ENCODE assay signal across 9 mouse cellular contexts in the genomic region with DNA sequence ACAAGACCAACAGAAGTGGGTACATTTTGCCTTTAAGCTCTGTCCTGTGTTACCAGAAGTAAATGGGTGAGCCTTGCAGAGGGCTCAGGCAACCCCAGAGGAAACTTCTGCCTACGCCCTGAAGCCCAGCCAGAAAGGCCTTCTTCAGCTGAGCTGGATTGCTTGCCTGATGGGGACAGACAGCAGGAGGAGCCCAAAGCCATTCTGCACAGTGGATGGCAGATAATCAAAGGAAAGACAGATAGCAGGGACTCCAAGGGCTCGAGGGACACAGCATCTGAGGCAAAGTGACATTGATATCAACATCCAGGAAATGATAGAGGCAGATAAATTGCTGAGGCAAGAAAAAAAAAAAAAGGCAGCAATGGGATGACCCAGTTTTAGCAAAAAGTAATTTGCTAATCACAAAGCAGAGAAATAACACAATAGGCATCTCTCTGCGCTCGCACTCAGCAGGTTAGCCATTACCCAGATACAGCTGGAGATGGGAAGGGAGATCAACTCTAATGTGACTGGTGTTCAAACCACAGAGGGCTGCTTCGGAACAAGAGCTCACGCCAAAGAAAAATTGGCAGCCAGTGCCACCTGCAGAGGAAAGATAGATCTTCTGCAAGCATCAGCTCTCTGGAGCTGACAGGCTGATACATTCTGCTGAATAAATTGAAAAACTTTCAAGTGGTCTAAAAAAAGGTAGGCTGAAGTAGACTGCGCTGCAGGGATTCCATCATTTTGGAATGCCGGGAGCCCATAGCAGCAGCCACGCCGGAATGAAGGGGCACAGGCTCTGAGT.
DNase-seq lines count a peak whose midpoint lies in the region; ATAC-seq lines count a peak whose summit lies in the region.
"Had no signal": no experiment of that assay in that cellular context is flagged by ENCODE, and none has a peak within 500 bp of the region (broad histone marks: within the 10 kb centered on the region; RNA-seq: fewer than 3 reads in every experiment).

No protein-coding gene starts in this region.

- no peak overlapping the region for H3K4me2 ChIP-seq in forebrain, embryonic 14.5 days (ENCODE audit: low read length)
- no peak overlapping the region for H3K4me2 ChIP-seq in forebrain, embryonic 11.5 days (ENCODE audit: low read depth, low read length, severe bottlenecking)
- H3K4me2 ChIP-seq in neural tube, embryonic 15.5 days = peak overlapping the region; percentile 20
- H3K4me2 ChIP-seq: heart, embryonic 13.5 days had no signal

- no peaks in the 10 kb centered on the region for H3K9me3 ChIP-seq in forebrain, embryonic 14.5 days (replicated peaks; ENCODE audit: control insufficient read depth, low read length)
- H3K9me3 ChIP-seq in forebrain, embryonic 11.5 days (ENCODE audit: control insufficient read depth, low read length) = no peaks in the 10 kb centered on the region
- H3K9me3 ChIP-seq in neural tube, embryonic 15.5 days (replicated peaks) = no peaks in the 10 kb centered on the region
- H3K9me3 ChIP-seq: heart, embryonic 13.5 days had no signal

- ATAC-seq in forebrain, embryonic 14.5 days = peak; percentile 80; the same call in 1 of the 2 replicates
- no peak for ATAC-seq in forebrain, embryonic 11.5 days (replicated peaks; ENCODE audit: low FRiP score)
- ATAC-seq in neural tube, embryonic 15.5 days (ENCODE audit: low FRiP score) = peak; percentile 88

- no peak overlapping the region for H3K4me3 ChIP-seq in forebrain, embryonic 14.5 days (ENCODE audit: low read depth, low read length)
- H3K4me3 ChIP-seq in forebrain, embryonic 11.5 days (ENCODE audit: low read depth, low read length) = no peak overlapping the region
- no peak overlapping the region for H3K4me3 ChIP-seq in neural tube, embryonic 15.5 days (replicated peaks)
- H3K4me3 ChIP-seq: heart, embryonic 13.5 days had no signal

- peak; percentile 83 for DNase-seq in forebrain, embryonic 14.5 days (ENCODE audit: low spot score)
- DNase-seq in forebrain, embryonic 11.5 days (ENCODE audit: low spot score) = no peak
- peak; percentile 60 to 61 for DNase-seq in cerebellum, postnatal 14 days
- DNase-seq in layer of hippocampus, adult 9-11 months = peak; percentile 39
- no peak for DNase-seq in kidney, adult 11 months
- no peak for DNase-seq in gastrocnemius, postnatal 25 days
- no peak for DNase-seq in urinary bladder, postnatal 4 days (ENCODE audit: low spot score in 2 of 2)

- no peak overlapping the region for H3K9ac ChIP-seq in forebrain, embryonic 14.5 days (ENCODE audit: low read length)
- no peak overlapping the region for H3K9ac ChIP-seq in forebrain, embryonic 11.5 days (ENCODE audit: low read length)
- H3K9ac ChIP-seq in neural tube, embryonic 15.5 days (replicated peaks) = no peak overlapping the region
- H3K9ac ChIP-seq: heart, embryonic 13.5 days had no signal

- H3K4me1 ChIP-seq in forebrain, embryonic 14.5 days (ENCODE audit: control insufficient read depth, insufficient read depth, low read length) = no peaks in the 10 kb centered on the region
- H3K4me1 ChIP-seq in forebrain, embryonic 11.5 days (replicated peaks; ENCODE audit: control insufficient read depth, insufficient read depth, low read length) = no peaks in the 10 kb centered on the region
- H3K4me1 ChIP-seq in neural tube, embryonic 15.5 days = 0 out of 2 replicates have a peak, but pooled peaks cover 9% of the 10 kb centered on the region

- no peaks in the 10 kb centered on the region for H3K36me3 ChIP-seq in forebrain, embryonic 14.5 days (ENCODE audit: control insufficient read depth, insufficient read depth, low read length)
- no peaks in the 10 kb centered on the region for H3K36me3 ChIP-seq in forebrain, embryonic 11.5 days (ENCODE audit: control insufficient read depth, insufficient read depth, low read length)
- H3K36me3 ChIP-seq in neural tube, embryonic 15.5 days = no peaks in the 10 kb centered on the region
- H3K36me3 ChIP-seq: heart, embryonic 13.5 days had no signal

- H3K27me3 ChIP-seq in forebrain, embryonic 14.5 days (replicated peaks; ENCODE audit: control insufficient read depth, insufficient read depth, low read length) = no peaks in the 10 kb centered on the region
- H3K27me3 ChIP-seq in forebrain, embryonic 11.5 days (ENCODE audit: control insufficient read depth, insufficient read depth, low read length) = no peaks in the 10 kb centered on the region
- no peaks in the 10 kb centered on the region for H3K27me3 ChIP-seq in neural tube, embryonic 15.5 days (replicated peaks)
- H3K27me3 ChIP-seq: heart, embryonic 13.5 days had no signal

- H3K27ac ChIP-seq in forebrain, embryonic 14.5 days (ENCODE audit: low read depth, low read length) = no peak overlapping the region
- H3K27ac ChIP-seq in forebrain, embryonic 11.5 days (ENCODE audit: low read depth, low read length) = no peak overlapping the region
- peak overlapping the region; percentile 54 for H3K27ac ChIP-seq in neural tube, embryonic 15.5 days (replicated peaks)
- H3K27ac ChIP-seq: heart, embryonic 13.5 days had no signal

- WGBS in forebrain, embryonic 14.5 days = 63% methylated on average over 10 of the region's 10 CpGs
- WGBS in forebrain, embryonic 11.5 days = 73% methylated on average over 10 of the region's 10 CpGs
- 47% methylated on average over 10 of the region's 10 CpGs for WGBS in neural tube, embryonic 15.5 days

Comparison
In these comparisons a context has a peak if more than half of its experiments do, and no peak if none do; other contexts are left out.
1. DNase-seq: peak in forebrain, embryonic 14.5 days (single experiment), cerebellum, postnatal 14 days (2 of 2) and layer of hippocampus, adult 9-11 months (single experiment); none in forebrain, embryonic 11.5 days (single experiment), kidney, adult 11 months (single experiment), gastrocnemius, postnatal 25 days (single experiment) and urinary bladder, postnatal 4 days (0 of 2).